Mouse (Mus musculus) ES-Bruce4 (cell line): ENCODE results near the gene Adamts5. TPM values are rescaled to one million over a fixed set of nuclear protein-coding genes. Genes with fewer than 3 reads are reported as not detected.

Experiments used
- H3K27ac ChIP-seq: 2 replicates; pipeline ENCODE4 v1.5.1; 2012; ENCODE audit warnings: low read length, inconsistent platforms; ENCODE audit not compliant: insufficient read depth
- H3K27me3 ChIP-seq: 2 replicates; pipeline ENCODE4 v1.6.1; 2012; ENCODE audit warnings: mild to moderate bottlenecking, low read length, inconsistent platforms; ENCODE audit not compliant: control insufficient read depth, poor library complexity, insufficient read depth, severe bottlenecking
- H3K36me3 ChIP-seq: 2 replicates; pipeline ENCODE4 v1.6.1; 2012; ENCODE audit warnings: inconsistent platforms, mild to moderate bottlenecking, low read length, moderate library complexity; ENCODE audit not compliant: control insufficient read depth, poor library complexity, insufficient read depth, severe bottlenecking
- H3K4me1 ChIP-seq: one replicate; pipeline ENCODE4 v1.8.1; 2011; ENCODE audit warnings: low read length; ENCODE audit not compliant: control insufficient read depth, insufficient read depth
- H3K4me3 ChIP-seq: 2 replicates; pipeline ENCODE4 v1.5.1; 2011; ENCODE audit warnings: low read depth, mild to moderate bottlenecking, low read length
- H3K9ac ChIP-seq: 2 replicates; pipeline ENCODE4 v1.6.1; 2012; ENCODE audit warnings: low read depth, mild to moderate bottlenecking, inconsistent platforms; ENCODE audit not compliant: poor library complexity, severe bottlenecking
- H3K9me3 ChIP-seq: replicated peaks from 2 replicates; pipeline ENCODE4 v1.6.1; 2012; ENCODE audit warnings: mild to moderate bottlenecking, low read length, inconsistent platforms; ENCODE audit not compliant: control insufficient read depth, poor library complexity, insufficient read depth, severe bottlenecking
- CTCF ChIP-seq: IDR thresholded peaks from one replicate; pipeline ENCODE4 v1.8.1; 2011; ENCODE audit warnings: low read depth, low read length
- EP300 ChIP-seq: IDR thresholded peaks from 2 replicates; pipeline ENCODE4 v1.6.1; 2011; ENCODE audit warnings: low read depth, low read length; ENCODE audit not compliant: insufficient read depth
- POLR2A ChIP-seq: IDR thresholded peaks from one replicate; pipeline ENCODE4 v1.8.1; 2011; ENCODE audit warnings: low read length; ENCODE audit not compliant: insufficient read depth
- polyA plus RNA-seq: library from polyadenylated mRNA; stranded (reverse); fragments of >200 nt; gene quantifications from 2 replicates; pipeline ENCODE4 v1.2.4, GENCODE M21; 2011; ENCODE audit warnings: low read depth; ENCODE audit not compliant: missing spikeins, insufficient read depth, insufficient read length

Adamts5 gene
- polyA plus RNA-seq, 1 experiment, result 0.73 TPM

- Histone ChIP-seq H3K4me1 (no peaks in the 10 kb centered on the region), H3K9ac (no peak overlapping the region), H3K27me3 (no peaks in the 10 kb centered on the region), H3K9me3 (no peaks in the 10 kb centered on the region), H3K36me3 (no peaks in the 10 kb centered on the region), H3K27ac (no peak overlapping the region), H3K4me3 (no peak overlapping the region)
- TF ChIP-seq POLR2A (no peak), EP300 (no peak), CTCF (no peak)
Measured at GRCm38 (mm10) chr16:85889778-85890177, 11.8 kb downstream of the Adamts5 start.

- Histone ChIP-seq H3K27me3 (no peaks in the 10 kb centered on the region), H3K4me1 (no peaks in the 10 kb centered on the region), H3K27ac (no peak overlapping the region), H3K9ac (no peak overlapping the region), H3K36me3 (no peaks in the 10 kb centered on the region), H3K9me3 (no peaks in the 10 kb centered on the region), H3K4me3 (no peak overlapping the region)
- TF ChIP-seq CTCF (no peak), EP300 (no peak), POLR2A (no peak)
Measured at GRCm38 (mm10) chr16:85887289-85888051, 14.2 kb downstream of the Adamts5 start.

GRCm38 (mm10) chr16:85879075-85879474 is 22.6 kb downstream of the Adamts5 start:
- no peak overlapping the region for H3K9ac ChIP-seq
- no peaks in the 10 kb centered on the region for H3K9me3 ChIP-seq
- H3K36me3 ChIP-seq, result no peaks in the 10 kb centered on the region
- H3K4me3 ChIP-seq, result no peak overlapping the region
- H3K27ac ChIP-seq, result no peak overlapping the region
- TF ChIP-seq POLR2A, result no peak
- TF ChIP-seq CTCF, result no peak
- no peak for TF ChIP-seq EP300
- no peaks in the 10 kb centered on the region for H3K4me1 ChIP-seq
- no peaks in the 10 kb centered on the region for H3K27me3 ChIP-seq

DNA sequence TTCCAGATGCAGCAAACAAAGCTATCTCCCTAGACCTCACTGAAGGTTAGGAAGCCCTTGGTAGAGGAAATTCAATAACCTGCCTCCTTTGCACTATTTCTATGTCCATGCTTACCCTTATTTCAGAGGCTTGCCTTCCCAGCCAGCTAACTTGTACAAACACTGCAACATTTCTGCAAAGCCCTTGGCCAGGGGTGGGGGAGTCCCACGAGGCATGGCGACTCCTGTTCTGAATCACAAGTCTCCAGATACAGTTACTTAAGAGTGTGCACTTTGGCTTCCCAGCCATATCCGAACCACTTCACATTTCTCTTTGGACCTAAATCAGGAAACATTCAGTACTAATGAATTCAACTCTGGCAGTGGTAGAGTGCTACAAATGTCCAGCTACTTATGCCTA is 27.5 kb downstream of the Adamts5 start:
- Histone ChIP-seq H3K9ac (no peak overlapping the region), H3K36me3 (no peaks in the 10 kb centered on the region), H3K9me3 (no peaks in the 10 kb centered on the region), H3K4me3 (no peak overlapping the region), H3K4me1 (no peaks in the 10 kb centered on the region), H3K27ac (no peak overlapping the region), H3K27me3 (no peaks in the 10 kb centered on the region)
- TF ChIP-seq EP300, result no peak
- TF ChIP-seq CTCF, result no peak
- TF ChIP-seq POLR2A, result no peak

DNA sequence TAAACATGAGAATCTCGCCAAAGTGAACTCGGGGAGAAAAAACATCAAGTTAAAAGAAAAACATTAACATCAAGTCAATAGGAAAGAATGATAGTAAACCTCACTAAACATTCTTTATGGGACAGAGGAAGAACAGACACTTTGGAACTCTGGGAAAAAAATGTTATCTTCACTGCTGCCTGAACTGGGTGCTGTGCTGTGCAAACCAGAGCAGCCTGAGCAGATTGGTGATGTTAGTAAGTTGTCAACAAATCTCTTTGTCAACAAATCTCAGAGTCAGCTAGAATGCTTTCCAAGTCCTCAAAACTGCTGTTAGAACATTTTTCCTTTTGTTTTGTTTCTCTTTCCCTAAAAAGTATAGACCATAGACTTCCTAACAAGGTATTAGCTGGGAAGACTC is 29.7 kb downstream of the Adamts5 start:
- H3K9ac ChIP-seq, result no peak overlapping the region

GRCm38 (mm10) chr16:85871248-85871647 is 30.4 kb downstream of the Adamts5 start:
- Histone ChIP-seq H3K9me3 (no peaks in the 10 kb centered on the region), H3K27me3 (no peaks in the 10 kb centered on the region), H3K36me3 (no peaks in the 10 kb centered on the region), H3K27ac (no peak overlapping the region), H3K4me1 (no peaks in the 10 kb centered on the region), H3K4me3 (no peak overlapping the region), H3K9ac (no peak overlapping the region)
- TF ChIP-seq EP300, result no peak
- TF ChIP-seq POLR2A, result no peak
- TF ChIP-seq CTCF, result no peak

More for the DNA sequence above, 29.7 kb downstream of the Adamts5 start:
- Histone ChIP-seq H3K36me3 (no peaks in the 10 kb centered on the region), H3K4me1 (no peaks in the 10 kb centered on the region), H3K9me3 (no peaks in the 10 kb centered on the region), H3K27me3 (no peaks in the 10 kb centered on the region), H3K27ac (no peak overlapping the region), H3K4me3 (no peak overlapping the region)
- no peak for TF ChIP-seq EP300
- no peak for TF ChIP-seq POLR2A
- TF ChIP-seq CTCF, result no peak
